Mouse (Mus musculus) olfactory bulb, adult 2 months (tissue): ENCODE data around the gene Prcc. TPM values are rescaled to one million over a fixed set of nuclear protein-coding genes. Genes with fewer than 3 reads are reported as not detected.

ENCODE experiments used
- H3K27ac ChIP-seq: fragments of 200-500 bp; 2 replicates; pipeline ENCODE4 v1.5.1; 2012; ENCODE audit warnings: low read depth, low read length; ENCODE audit not compliant: insufficient read depth
- H3K4me1 ChIP-seq: fragments of 200-500 bp; 2 replicates; pipeline ENCODE4 v1.6.1; 2012; ENCODE audit warnings: low read length; ENCODE audit not compliant: control insufficient read depth, insufficient read depth
- H3K4me3 ChIP-seq: fragments of 200-500 bp; 2 replicates; pipeline ENCODE4 v1.5.1; 2012; ENCODE audit warnings: mild to moderate bottlenecking, low read depth, low read length, moderate library complexity; ENCODE audit not compliant: insufficient read depth
- CTCF ChIP-seq: fragments of 200-500 bp; IDR thresholded peaks from 2 replicates; pipeline ENCODE4 v1.5.1; 2012; ENCODE audit warnings: low read depth, mild to moderate bottlenecking, low read length, moderate library complexity; ENCODE audit not compliant: insufficient read depth
- POLR2A ChIP-seq: fragments of 200-500 bp; IDR thresholded peaks from 2 replicates; pipeline ENCODE4 v1.6.1; 2012; ENCODE audit warnings: mild to moderate bottlenecking, low read depth, low read length, moderate library complexity; ENCODE audit not compliant: insufficient read depth
- WGBS: fragments of 180-500 bp; shearing (Covaris S2); methylation state at CpG from one replicate; pipeline ENCODE4 v1.1.7; 2018; 5-methylcytosine and 5-hydroxymethylcytosine counted together
- polyA plus RNA-seq: library from polyadenylated mRNA; stranded (reverse); fragments of >200 nt; gene quantifications from 2 replicates; pipeline ENCODE4 v1.2.4, GENCODE M21; 2012; ENCODE audit warnings: low replicate concordance; ENCODE audit not compliant: missing spikeins, insufficient read depth, insufficient read length

The Prcc gene
- polyA plus RNA-seq = not detected in 2 replicates

GRCm38 (mm10) chr3:87885281-87886003, at the start of gene Prcc:
Gene Prcc (minus strand): TSS chr3:87885608.
- Histone ChIP-seq H3K27ac (peak within 1 kb of the TSS; percentile 70), H3K4me1 (no peaks in the 10 kb centered on the region; the same call in 1 of the 2 replicates), H3K4me3 (peak within 1 kb of the TSS; percentile 88)
- TF ChIP-seq CTCF (no peak), POLR2A (0 out of 2 replicates have a peak, but pooled peaks have one; percentile 24)
- under 1% methylated on average over 33 of the region's 33 CpGs for WGBS

DNA sequence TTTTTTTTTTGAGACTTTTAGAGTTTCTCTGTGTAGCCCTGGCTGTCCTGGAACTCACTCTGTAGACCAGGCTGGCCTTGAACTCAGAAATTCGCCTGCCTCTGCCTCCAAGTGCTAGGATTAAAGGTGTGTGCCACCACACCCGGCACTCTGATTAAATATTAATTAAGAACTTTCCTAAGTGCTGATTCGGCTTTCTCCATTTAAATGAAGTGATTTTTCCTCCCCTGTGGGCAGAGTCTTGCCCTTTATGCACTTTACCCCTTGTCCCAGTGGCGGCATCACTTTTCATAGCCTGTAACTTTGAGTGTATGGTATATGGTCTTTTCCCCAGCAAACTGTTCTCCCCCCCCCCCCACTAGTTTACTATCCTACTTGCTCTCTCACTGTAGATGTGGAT, 49.8 kb upstream of the Prcc start:
- WGBS = 82% methylated on average over 4 of the region's 4 CpGs
- no peak overlapping the region for H3K27ac ChIP-seq

GRCm38 (mm10) chr3:87934501-87934900, 49.1 kb upstream of the Prcc start:
- Histone ChIP-seq H3K27ac (no peak overlapping the region), H3K4me1 (peaks cover 13% of the 10 kb centered on the region), H3K4me3 (no peak overlapping the region)
- WGBS = 45% methylated on average over 4 of the region's 4 CpGs
- TF ChIP-seq CTCF (no peak), POLR2A (no peak)

More for the DNA sequence above, 49.8 kb upstream of the Prcc start:
- Histone ChIP-seq H3K4me1 (peaks cover 13% of the 10 kb centered on the region), H3K4me3 (no peak overlapping the region)
- TF ChIP-seq CTCF = no peak
- no peak for TF ChIP-seq POLR2A

DNA sequence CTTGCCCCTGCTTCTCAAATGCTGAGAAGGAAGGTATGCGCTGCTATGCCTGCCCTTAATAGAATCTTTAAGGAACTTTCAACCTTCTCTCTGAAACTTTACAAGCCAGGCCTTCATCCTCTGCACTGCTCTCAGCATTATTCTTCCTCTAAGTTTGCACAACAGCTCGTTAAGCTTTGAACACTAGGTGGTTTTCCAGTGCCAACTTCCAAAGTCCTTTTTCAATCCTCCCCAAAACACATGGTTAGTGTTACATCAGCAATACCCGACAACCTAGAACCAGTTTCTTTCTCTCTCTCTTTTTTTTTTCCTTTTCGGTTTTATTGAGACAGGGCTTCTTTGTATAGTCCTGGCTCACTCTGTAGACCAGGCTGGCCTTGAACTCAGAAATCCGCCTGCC, 48.6 kb upstream of the Prcc start:
- H3K4me3 ChIP-seq = no peak overlapping the region
- no peak overlapping the region for H3K27ac ChIP-seq
- WGBS = 46% methylated on average over 5 of the region's 5 CpGs
- TF ChIP-seq POLR2A (no peak), CTCF (no peak)
- H3K4me1 ChIP-seq = peaks cover 13% of the 10 kb centered on the region

DNA sequence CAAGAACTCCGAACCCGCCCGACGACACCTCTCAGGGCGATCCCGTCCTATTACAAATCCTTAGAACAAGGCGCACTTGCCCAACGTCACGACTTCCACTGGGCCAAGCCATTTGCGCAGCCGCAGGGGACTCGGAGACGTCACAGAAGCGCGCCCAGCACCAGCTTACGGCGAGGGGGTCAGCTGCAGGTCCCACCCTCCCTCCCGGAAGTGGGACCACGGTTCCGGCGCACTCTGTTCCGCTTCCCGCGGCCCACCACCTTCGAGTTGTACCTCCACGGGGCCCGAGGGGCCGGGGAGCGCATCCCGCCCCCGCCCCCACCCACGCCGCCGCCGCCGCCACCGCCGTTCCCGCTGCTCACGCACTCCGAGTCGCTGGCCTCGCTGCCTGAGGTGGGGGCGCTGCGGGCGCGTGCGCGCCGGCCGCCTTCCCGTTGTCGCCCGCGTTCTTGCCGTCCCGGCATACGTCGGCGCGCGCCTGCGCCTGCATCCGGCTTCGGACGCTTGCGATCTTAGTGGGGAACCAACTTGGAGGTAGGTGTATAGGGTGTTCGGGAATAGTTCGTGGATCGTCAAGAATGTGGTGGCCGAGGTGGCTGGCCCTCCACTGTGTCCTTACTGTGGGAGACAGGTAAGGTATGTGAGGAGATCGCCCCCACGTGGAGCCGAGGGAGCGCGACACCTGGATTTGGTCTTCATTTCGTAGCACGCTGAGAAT, 44.8 kb upstream of the Prcc start, which contains the start of the genes Isg20l2 and Rrnad1:
TSS of gene Isg20l2 (plus strand) at position 237 of the 718 bp plus-strand sequence.
TSS of gene Rrnad1 (minus strand) at position 640 of the 718 bp plus-strand sequence.
- peak; percentile 86 for TF ChIP-seq CTCF
- TF ChIP-seq POLR2A = peak; percentile 50
- under 1% methylated on average over 78 of the region's 78 CpGs for WGBS

DNA sequence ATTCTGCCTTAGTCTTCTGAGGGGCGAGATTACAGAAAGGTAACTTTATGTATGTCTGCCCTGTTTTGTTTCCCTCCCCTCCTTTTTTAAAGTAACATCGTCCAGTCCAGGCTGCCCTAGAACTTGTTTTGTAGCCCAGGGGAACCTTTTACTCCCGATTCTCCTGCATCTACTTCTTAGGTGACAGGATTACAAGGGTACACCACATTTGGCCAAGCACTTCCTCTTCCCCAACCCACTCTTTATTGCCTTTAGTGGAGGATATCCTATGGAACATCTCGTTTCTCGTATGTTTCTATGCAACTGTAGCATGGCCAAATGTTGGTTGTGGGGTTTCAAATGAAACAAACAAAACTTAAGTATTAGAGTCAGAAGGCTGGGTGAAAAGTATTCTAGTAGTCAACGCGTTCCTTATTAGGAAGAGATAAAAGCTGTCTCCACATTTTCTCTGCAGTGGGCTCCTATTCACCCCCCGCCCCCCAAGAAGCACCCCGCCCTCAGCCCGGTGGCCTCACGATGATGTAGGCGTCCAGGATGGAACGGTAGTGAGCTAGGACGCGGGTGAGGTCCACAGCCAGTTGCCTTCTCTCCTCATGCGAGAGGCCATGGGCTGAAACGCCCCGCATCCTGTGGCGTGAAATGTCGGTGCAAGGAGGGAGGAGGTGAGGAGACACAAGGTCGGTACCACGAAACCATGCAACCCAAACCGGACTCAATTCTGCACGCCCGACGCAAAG, 44.1 kb upstream of the Prcc start:
- TF ChIP-seq CTCF (no peak), POLR2A (no peak)
- WGBS = 4% methylated on average over 26 of the region's 26 CpGs
- Histone ChIP-seq H3K4me1 (peaks cover 5% of the 10 kb centered on the region), H3K27ac (peak overlapping the region; percentile 68; the same call in 1 of the 2 replicates), H3K4me3 (peak overlapping the region; percentile 81)

More for the DNA sequence above, 44.8 kb upstream of the Prcc start, which contains the start of the genes Isg20l2 and Rrnad1:
- Histone ChIP-seq H3K4me1 (peaks cover 8% of the 10 kb centered on the region), H3K27ac (peak within 1 kb of the TSS; percentile 68; the same call in 1 of the 2 replicates), H3K4me3 (peak within 1 kb of the TSS; percentile 81)

GRCm38 (mm10) chr3:87927452-87927851, 42.0 kb upstream of the Prcc start:
- 90% methylated on average over 5 of the region's 5 CpGs for WGBS
- Histone ChIP-seq H3K27ac (no peak overlapping the region), H3K4me1 (peaks cover 4% of the 10 kb centered on the region), H3K4me3 (no peak overlapping the region)
- no peak for TF ChIP-seq CTCF
- TF ChIP-seq POLR2A = no peak

- H3K27ac ChIP-seq = no peak overlapping the region
- no peaks in the 10 kb centered on the region; the same call in 1 of the 2 replicates for H3K4me1 ChIP-seq
- no peak for TF ChIP-seq POLR2A
- no peak for TF ChIP-seq CTCF
- 90% methylated on average over 7 of the region's 7 CpGs for WGBS
- no peak overlapping the region for H3K4me3 ChIP-seq
Measured at GRCm38 (mm10) chr3:87924996-87925395, 39.6 kb upstream of the Prcc start.
